Mouse (Mus musculus): Measurements from ENCODE around the gene Kiss1.

Gene Kiss1

DNA sequence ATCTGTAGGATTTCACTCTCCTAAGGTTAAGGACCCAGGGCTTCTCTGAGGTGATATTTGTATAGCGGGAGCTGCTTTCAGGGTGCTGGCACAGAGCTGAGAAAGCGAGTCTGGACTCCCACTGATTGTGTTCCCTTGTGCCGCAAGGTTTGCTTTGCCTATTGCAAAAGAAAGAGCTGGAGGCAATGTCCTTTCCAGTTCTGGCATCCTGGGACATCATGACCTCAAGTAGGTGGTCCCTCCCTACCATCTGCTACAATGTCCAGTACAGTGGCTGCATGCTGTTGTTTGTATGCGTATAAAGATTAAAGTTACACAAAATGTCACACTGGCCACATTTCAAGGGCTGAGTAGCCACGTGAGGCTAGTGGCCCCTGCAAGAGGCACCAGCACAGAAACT is 40.4 kb downstream of the Kiss1 start:
- DNase-seq (ENCODE audit: low spot score in 2 of 2) = no peak

- DNase-seq (ENCODE audit: low spot score in 2 of 2) = peak; percentile 68 to 72
Measured at GRCm38 (mm10) chr1:133363276-133364021, 41.8 kb downstream of the Kiss1 start, which contains the start of gene Etnk2. TSS of gene Etnk2 (plus strand) at chr1:133363572.

DNA sequence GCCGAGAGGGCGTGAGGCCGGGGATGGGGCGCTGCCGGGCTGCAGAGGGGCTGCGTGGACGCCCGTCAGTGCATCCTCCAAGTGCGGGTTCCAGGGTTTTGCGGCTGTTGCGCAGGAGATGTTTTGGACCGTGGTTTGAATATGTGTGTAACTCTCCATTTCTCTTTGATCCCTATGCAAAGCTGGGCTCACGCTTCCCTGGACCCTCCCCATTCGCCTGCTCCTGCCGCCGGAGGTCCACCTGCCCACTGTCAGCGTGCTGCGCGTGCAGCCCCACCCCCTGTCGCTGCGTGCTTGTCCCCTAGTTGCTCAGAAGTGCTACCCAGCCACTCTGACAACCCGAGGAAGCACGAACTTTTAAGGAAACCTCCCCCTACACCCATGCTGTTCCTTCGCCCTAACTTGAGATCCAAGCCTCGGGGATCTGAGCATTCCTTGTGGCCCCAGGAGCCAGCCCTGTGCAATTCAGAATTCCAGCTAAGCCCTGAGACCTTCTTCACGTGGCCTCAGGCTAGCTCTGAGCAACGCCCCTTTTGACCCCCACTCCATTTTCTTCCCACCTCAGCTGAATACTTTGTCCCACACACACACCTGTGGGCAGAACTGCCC is 42.5 kb downstream of the Kiss1 start:
- DNase-seq (ENCODE audit: low spot score in 2 of 2) = no peak

DNA sequence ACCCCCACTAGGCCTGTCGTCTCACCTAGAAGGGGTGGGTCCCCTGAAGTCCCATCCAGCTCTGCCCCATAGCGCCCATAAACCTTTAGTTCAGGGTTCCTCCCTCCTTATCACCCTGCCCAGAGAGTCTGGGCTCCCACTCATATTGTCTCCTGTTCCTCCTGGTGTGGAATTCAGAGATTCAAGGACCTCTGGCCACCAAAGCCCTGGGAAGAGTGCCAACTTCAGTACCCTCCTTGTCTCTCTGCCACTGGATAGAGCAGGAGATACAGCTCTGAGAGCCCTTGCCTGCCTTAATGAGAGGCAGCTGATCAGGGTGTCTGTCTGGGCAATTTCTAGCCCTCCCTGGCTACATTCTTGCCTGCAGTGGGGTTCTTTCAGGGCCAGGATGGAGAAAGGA is 43.2 kb downstream of the Kiss1 start:
- no peak for DNase-seq (ENCODE audit: low spot score in 2 of 2)

- DNase-seq (ENCODE audit: low spot score in 2 of 2) = peak in 1 of 2 experiments; percentile 31
Measured at GRCm38 (mm10) chr1:133366951-133367605, 45.4 kb downstream of the Kiss1 start.

GRCm38 (mm10) chr1:133367606-133368488 is 46.2 kb downstream of the Kiss1 start:
- no peak for DNase-seq (ENCODE audit: low spot score in 2 of 2)

DNA sequence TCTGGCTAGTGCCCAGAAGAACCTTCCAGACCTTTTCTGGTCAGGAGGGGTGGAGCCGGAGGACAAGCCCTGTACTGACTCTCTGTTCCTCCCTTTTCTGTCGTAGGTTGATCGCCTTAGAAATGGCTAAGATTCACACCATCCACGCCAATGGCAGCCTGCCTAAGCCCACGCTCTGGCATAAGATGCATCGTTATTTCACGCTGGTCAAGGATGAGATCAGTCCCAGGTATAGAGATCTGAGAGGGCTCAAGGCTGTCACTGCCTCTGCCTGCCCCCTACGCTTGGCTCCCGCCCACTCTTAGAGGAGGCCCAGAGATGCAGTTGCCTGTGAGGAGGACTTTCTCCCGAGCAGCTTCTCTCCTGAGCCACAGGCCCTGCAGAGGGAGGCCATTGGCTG is 47.0 kb downstream of the Kiss1 start:
- peak; percentile 71 to 79 for DNase-seq (ENCODE audit: low spot score in 2 of 2)

GRCm38 (mm10) chr1:133370352-133370751 is 48.7 kb downstream of the Kiss1 start:
- DNase-seq (ENCODE audit: low spot score in 2 of 2) = no peak

DNA sequence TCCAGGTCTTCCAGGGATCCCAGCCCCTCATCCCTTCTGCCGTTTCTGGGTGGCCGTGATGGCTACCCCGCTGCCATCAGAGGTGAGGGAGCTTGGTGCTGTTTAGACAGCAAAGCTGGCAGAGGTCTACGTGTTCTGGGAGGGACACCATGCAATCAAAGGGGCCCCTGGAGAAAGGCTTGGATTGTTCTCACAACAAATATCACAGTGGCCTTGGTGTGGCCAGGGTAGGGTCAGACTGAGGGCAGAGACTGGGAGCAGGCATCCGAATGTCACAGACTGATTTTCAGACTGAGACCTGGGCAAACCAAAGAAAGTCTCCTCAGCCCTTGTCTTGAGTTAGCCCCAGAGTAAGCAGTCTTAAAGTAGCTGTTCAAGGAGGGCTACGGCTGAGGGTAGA is 49.8 kb downstream of the Kiss1 start:
- no peak for DNase-seq (ENCODE audit: low spot score in 2 of 2)

GRCm38 (mm10) chr1:133372113-133372512 is 50.4 kb downstream of the Kiss1 start:
- no peak for DNase-seq (ENCODE audit: low spot score in 2 of 2)

DNA sequence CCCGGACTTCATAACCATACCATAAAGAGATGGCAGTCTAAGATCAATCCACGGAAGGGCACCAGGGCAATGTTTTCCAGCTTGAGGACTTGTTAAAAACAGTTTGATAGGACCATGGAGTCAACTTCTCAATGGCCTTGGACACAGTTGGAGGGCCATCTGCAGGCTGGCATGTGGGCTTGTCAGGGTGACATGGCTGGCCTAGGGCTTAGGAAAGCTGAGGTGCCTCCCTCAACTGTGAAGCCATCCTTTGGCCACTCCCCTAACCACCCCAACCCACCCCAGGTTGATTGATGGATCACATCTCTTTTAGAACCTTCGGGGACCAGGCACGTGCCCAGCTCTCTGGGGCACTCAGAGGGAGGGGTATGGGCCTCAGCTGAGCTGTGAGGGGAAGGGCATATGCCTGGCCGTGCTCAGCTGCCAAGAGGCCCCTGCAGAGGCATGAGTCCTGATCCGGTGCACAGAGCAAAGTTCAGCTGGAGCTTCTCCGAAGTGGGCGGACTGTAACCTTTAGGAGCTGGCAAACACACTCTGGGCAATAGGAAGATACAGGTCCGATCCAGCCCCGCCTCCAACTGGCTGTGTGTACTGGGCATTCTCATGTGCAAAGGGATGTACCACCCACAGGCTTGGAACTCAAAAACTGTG is 54.1 kb downstream of the Kiss1 start:
- DNase-seq (ENCODE audit: low spot score in 2 of 2) = no peak

DNA sequence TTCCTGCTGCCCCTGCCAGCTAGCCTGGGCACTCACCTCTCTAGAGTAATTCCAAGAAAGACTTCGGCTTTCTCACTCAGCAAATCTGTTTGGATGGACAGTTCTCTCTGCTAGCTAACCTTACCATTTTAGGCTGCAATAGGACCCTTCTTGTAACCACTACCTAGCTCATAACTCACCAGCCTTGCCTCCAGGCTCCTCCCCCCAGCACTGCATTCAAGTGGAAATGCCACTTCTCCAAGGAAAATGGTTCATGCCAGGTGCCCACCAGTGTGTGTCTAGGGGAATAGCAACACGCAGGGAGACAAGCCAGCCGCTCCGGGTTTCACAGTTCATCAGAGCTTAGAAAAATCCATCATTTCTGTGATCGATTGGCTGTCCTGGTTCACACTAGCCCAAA is 55.9 kb downstream of the Kiss1 start:
- no peak for DNase-seq (ENCODE audit: low spot score in 2 of 2)
